Mouse (Mus musculus): Measurements from ENCODE around the gene Mgat5b. TPM values are rescaled to one million over a fixed set of nuclear protein-coding genes. Genes with fewer than 3 reads are reported as not detected.
A peak's percentile ranks its signal among the peaks of the same experiment; 100 is the strongest.

The Mgat5b gene
- polyA plus RNA-seq, 1 experiment from 2014 or later: 3.2 TPM

- WGBS: 43% methylated on average over 1 of the region's 1 CpGs
- no peak overlapping the region for H3K27ac ChIP-seq (replicated peaks)
- ATAC-seq (ENCODE audit: insufficient number of reproducible peaks, low FRiP score, low TSS enrichment, low read depth): no peak
These were observed 32.8 kb downstream of the Mgat5b start for GRCm38 (mm10) chr11:116951429-116951828.

GRCm38 (mm10) chr11:116954231-116955118 lies 35.8 kb downstream of the Mgat5b start:
- no peak for ATAC-seq (ENCODE audit: insufficient number of reproducible peaks, low FRiP score, low TSS enrichment, low read depth)
- H3K27me3 ChIP-seq: no peaks in the 10 kb centered on the region
- 0 out of 2 replicates have a peak, but pooled peaks cover 4% of the 10 kb centered on the region for H3K36me3 ChIP-seq
- no peak overlapping the region for H3K9ac ChIP-seq
- 61% methylated on average over 23 of the region's 23 CpGs for WGBS
- H3K9me3 ChIP-seq (replicated peaks): no peaks in the 10 kb centered on the region
- H3K4me3 ChIP-seq (replicated peaks): no peak overlapping the region
- peak overlapping the region; percentile 40; the same call in 1 of the 2 replicates for H3K27ac ChIP-seq (replicated peaks)
- no peak overlapping the region for H3K4me2 ChIP-seq (replicated peaks)
- H3K4me1 ChIP-seq: peaks cover 16% of the 10 kb centered on the region; the same call in 1 of the 2 replicates

More at GRCm38 (mm10) chr11:116951429-116951828, 32.8 kb downstream of the Mgat5b start:
- Histone ChIP-seq H3K4me3 (replicated peaks) (no peak overlapping the region), H3K9me3 (replicated peaks) (no peaks in the 10 kb centered on the region), H3K9ac (no peak overlapping the region), H3K27me3 (no peaks in the 10 kb centered on the region), H3K4me2 (replicated peaks) (no peak overlapping the region), H3K4me1 (peaks cover 16% of the 10 kb centered on the region; the same call in 1 of the 2 replicates), H3K36me3 (0 out of 2 replicates have a peak, but pooled peaks cover 4% of the 10 kb centered on the region)

GRCm38 (mm10) chr11:116958601-116959000 lies 39.9 kb downstream of the Mgat5b start:
- no peaks in the 10 kb centered on the region for H3K36me3 ChIP-seq
- H3K4me2 ChIP-seq (replicated peaks): no peak overlapping the region
- H3K4me1 ChIP-seq: peaks cover 17% of the 10 kb centered on the region
- ATAC-seq (ENCODE audit: insufficient number of reproducible peaks, low FRiP score, low TSS enrichment, low read depth): no peak
- H3K9ac ChIP-seq: no peak overlapping the region
- H3K4me3 ChIP-seq (replicated peaks): no peak overlapping the region
- H3K9me3 ChIP-seq (replicated peaks): no peaks in the 10 kb centered on the region
- no peaks in the 10 kb centered on the region for H3K27me3 ChIP-seq
- WGBS: 44% methylated on average over 5 of the region's 5 CpGs
- H3K27ac ChIP-seq (replicated peaks): no peak overlapping the region

GRCm38 (mm10) chr11:116965061-116965460 lies 46.4 kb downstream of the Mgat5b start:
- H3K4me2 ChIP-seq (replicated peaks): no peak overlapping the region
- H3K9me3 ChIP-seq (replicated peaks): no peaks in the 10 kb centered on the region
- no peak overlapping the region for H3K9ac ChIP-seq
- H3K27me3 ChIP-seq: no peaks in the 10 kb centered on the region
- H3K4me1 ChIP-seq: peaks cover 27% of the 10 kb centered on the region
- ATAC-seq (ENCODE audit: insufficient number of reproducible peaks, low FRiP score, low TSS enrichment, low read depth): no peak
- 0 out of 2 replicates have a peak overlapping the region, but pooled peaks have one; percentile 39 for H3K27ac ChIP-seq (replicated peaks)
- H3K4me3 ChIP-seq (replicated peaks): no peak overlapping the region
- no peaks in the 10 kb centered on the region for H3K36me3 ChIP-seq
- WGBS: 38% methylated on average over 7 of the region's 7 CpGs

- no peak for ATAC-seq (ENCODE audit: insufficient number of reproducible peaks, low FRiP score, low TSS enrichment, low read depth)
- Histone ChIP-seq H3K4me3 (replicated peaks) (no peak overlapping the region), H3K4me2 (replicated peaks) (no peak overlapping the region), H3K9ac (no peak overlapping the region), H3K27ac (replicated peaks) (no peak overlapping the region), H3K36me3 (no peaks in the 10 kb centered on the region), H3K27me3 (no peaks in the 10 kb centered on the region), H3K4me1 (peaks cover 27% of the 10 kb centered on the region), H3K9me3 (replicated peaks) (no peaks in the 10 kb centered on the region)
- 61% methylated on average over 2 of the region's 2 CpGs for WGBS
These were observed 47.3 kb downstream of the Mgat5b start for GRCm38 (mm10) chr11:116965961-116966360.

GRCm38 (mm10) chr11:116968586-116968985 lies 49.9 kb downstream of the Mgat5b start:
- Histone ChIP-seq H3K4me2 (replicated peaks) (no peak overlapping the region), H3K4me3 (replicated peaks) (no peak overlapping the region), H3K27ac (replicated peaks) (no peak overlapping the region), H3K9ac (no peak overlapping the region), H3K27me3 (no peaks in the 10 kb centered on the region), H3K9me3 (replicated peaks) (no peaks in the 10 kb centered on the region), H3K36me3 (no peaks in the 10 kb centered on the region), H3K4me1 (peaks cover 30% of the 10 kb centered on the region)
- WGBS: 76% methylated on average over 9 of the region's 9 CpGs
- no peak for ATAC-seq (ENCODE audit: insufficient number of reproducible peaks, low FRiP score, low TSS enrichment, low read depth)

- ATAC-seq (ENCODE audit: insufficient number of reproducible peaks, low FRiP score, low TSS enrichment, low read depth): no peak
- H3K27ac ChIP-seq (replicated peaks): no peak overlapping the region
- no peaks in the 10 kb centered on the region for H3K9me3 ChIP-seq (replicated peaks)
- H3K4me2 ChIP-seq (replicated peaks): no peak overlapping the region
- H3K27me3 ChIP-seq: no peaks in the 10 kb centered on the region
- H3K4me1 ChIP-seq: peaks cover 28% of the 10 kb centered on the region
- no peak overlapping the region for H3K4me3 ChIP-seq (replicated peaks)
- no peak overlapping the region for H3K9ac ChIP-seq
- no peaks in the 10 kb centered on the region for H3K36me3 ChIP-seq
- WGBS: 63% methylated on average over 11 of the region's 11 CpGs
These were observed 50.8 kb downstream of the Mgat5b start for GRCm38 (mm10) chr11:116969498-116969897.

GRCm38 (mm10) chr11:116970847-116971246 lies 52.2 kb downstream of the Mgat5b start:
- Histone ChIP-seq H3K4me1 (peaks cover 15% of the 10 kb centered on the region), H3K4me3 (replicated peaks) (no peak overlapping the region), H3K9ac (no peak overlapping the region), H3K9me3 (replicated peaks) (no peaks in the 10 kb centered on the region), H3K36me3 (no peaks in the 10 kb centered on the region), H3K27me3 (no peaks in the 10 kb centered on the region), H3K4me2 (replicated peaks) (no peak overlapping the region), H3K27ac (replicated peaks) (no peak overlapping the region)
- no peak for ATAC-seq (ENCODE audit: insufficient number of reproducible peaks, low FRiP score, low TSS enrichment, low read depth)
- WGBS: 70% methylated on average over 4 of the region's 4 CpGs

- H3K27ac ChIP-seq (replicated peaks): no peak overlapping the region
- H3K9me3 ChIP-seq (replicated peaks): no peaks in the 10 kb centered on the region
- ATAC-seq (ENCODE audit: insufficient number of reproducible peaks, low FRiP score, low TSS enrichment, low read depth): no peak; the same call in 1 of the 2 replicates
- H3K4me3 ChIP-seq (replicated peaks): no peak overlapping the region
- 50% methylated on average over 4 of the region's 4 CpGs for WGBS
- H3K9ac ChIP-seq: no peak overlapping the region
- H3K4me1 ChIP-seq: peaks cover 7% of the 10 kb centered on the region
- no peaks in the 10 kb centered on the region for H3K27me3 ChIP-seq
- H3K36me3 ChIP-seq: no peaks in the 10 kb centered on the region
- H3K4me2 ChIP-seq (replicated peaks): no peak overlapping the region
These were observed 54.2 kb downstream of the Mgat5b start for GRCm38 (mm10) chr11:116972828-116973227.

- ATAC-seq (ENCODE audit: insufficient number of reproducible peaks, low FRiP score, low TSS enrichment, low read depth): no peak
- Histone ChIP-seq H3K27ac (replicated peaks) (no peak overlapping the region), H3K36me3 (no peaks in the 10 kb centered on the region), H3K9me3 (replicated peaks) (no peaks in the 10 kb centered on the region), H3K4me3 (replicated peaks) (no peak overlapping the region), H3K4me2 (replicated peaks) (no peak overlapping the region), H3K27me3 (no peaks in the 10 kb centered on the region), H3K9ac (no peak overlapping the region), H3K4me1 (peaks cover 7% of the 10 kb centered on the region)
- 89% methylated on average over 9 of the region's 9 CpGs for WGBS
These were observed 54.8 kb downstream of the Mgat5b start for GRCm38 (mm10) chr11:116973508-116973907.

GRCm38 (mm10) chr11:116974341-116974740 lies 55.7 kb downstream of the Mgat5b start:
- WGBS: 81% methylated on average over 7 of the region's 7 CpGs
- no peak for ATAC-seq (ENCODE audit: insufficient number of reproducible peaks, low FRiP score, low TSS enrichment, low read depth)

More at GRCm38 (mm10) chr11:116974341-116974740, 55.7 kb downstream of the Mgat5b start:
- Histone ChIP-seq H3K4me1 (peaks cover 7% of the 10 kb centered on the region), H3K4me2 (replicated peaks) (no peak overlapping the region), H3K27ac (replicated peaks) (no peak overlapping the region), H3K9ac (no peak overlapping the region), H3K27me3 (no peaks in the 10 kb centered on the region), H3K9me3 (replicated peaks) (no peaks in the 10 kb centered on the region), H3K36me3 (no peaks in the 10 kb centered on the region), H3K4me3 (replicated peaks) (no peak overlapping the region)

Data from embryonic facial prominence, embryonic 15.5 days (tissue).